In genomic region chr4:89876131-89876530, GRCm38 (mm10) we compare ENCODE assay signal across 8 mouse cellular contexts.
DNase-seq lines count a peak whose midpoint lies in the region; ATAC-seq and TF ChIP-seq lines count a peak whose summit lies in the region.
"Not testable (repeated sequence)": the region's sequence is repeated elsewhere in the genome, so short reads cannot be mapped to it uniquely, and the experiment has no call there.

No protein-coding gene starts in this region.

- not testable (repeated sequence) for TF ChIP-seq POLR2A in olfactory bulb, adult 2 months (IDR thresholded peaks at IDR 0.05; ENCODE audit: insufficient read depth, low read depth, low read length)

- not testable (repeated sequence) for H3K27me3 ChIP-seq in embryonic facial prominence, embryonic 10.5 days (replicated peaks; ENCODE audit: low read depth, poor library complexity, severe bottlenecking); forebrain, embryonic 14.5 days (replicated peaks; ENCODE audit: control insufficient read depth, insufficient read depth, low read length); heart, embryonic 15.5 days; hindbrain, postnatal 0 days (ENCODE audit: insufficient read depth, low read length); limb, embryonic 10.5 days (ENCODE audit: low read depth, poor library complexity, severe bottlenecking); liver, embryonic 15.5 days; midbrain, embryonic 13.5 days

- not testable (repeated sequence) for H3K9me3 ChIP-seq in embryonic facial prominence, embryonic 10.5 days; forebrain, embryonic 14.5 days (replicated peaks; ENCODE audit: control insufficient read depth, low read length); heart, embryonic 15.5 days (replicated peaks); hindbrain, postnatal 0 days (ENCODE audit: low read length); limb, embryonic 10.5 days (replicated peaks); liver, embryonic 15.5 days (replicated peaks); midbrain, embryonic 13.5 days

- ATAC-seq in forebrain, embryonic 14.5 days = peak; percentile 65; the same call in 1 of the 2 replicates
- not testable (repeated sequence) for ATAC-seq in heart, embryonic 15.5 days (replicated peaks; ENCODE audit: insufficient number of reproducible peaks, insufficient read depth, low FRiP score, low read depth); hindbrain, postnatal 0 days; liver, embryonic 15.5 days (ENCODE audit: insufficient read depth)
- 0 out of 2 replicates have a peak, but pooled peaks have one; percentile 60 for ATAC-seq in midbrain, embryonic 13.5 days

- peak overlapping the region; percentile 47 for H3K4me2 ChIP-seq in forebrain, embryonic 14.5 days (ENCODE audit: low read length)
- H3K4me2 ChIP-seq in heart, embryonic 15.5 days = peak overlapping the region; percentile 63
- H3K4me2 ChIP-seq in hindbrain, postnatal 0 days (ENCODE audit: low read depth, low read length) = peak overlapping the region; percentile 48
- H3K4me2 ChIP-seq in liver, embryonic 15.5 days = peak overlapping the region; percentile 33
- peak overlapping the region; percentile 55 for H3K4me2 ChIP-seq in midbrain, embryonic 13.5 days (replicated peaks)

- peak overlapping the region; percentile 53 for H3K4me3 ChIP-seq in embryonic facial prominence, embryonic 10.5 days
- H3K4me3 ChIP-seq in forebrain, embryonic 14.5 days (ENCODE audit: low read depth, low read length) = peak overlapping the region; percentile 26
- H3K4me3 ChIP-seq in heart, embryonic 15.5 days = peak overlapping the region; percentile 45
- H3K4me3 ChIP-seq in hindbrain, postnatal 0 days (ENCODE audit: low read length) = peak overlapping the region; percentile 32
- peak overlapping the region; percentile 45 for H3K4me3 ChIP-seq in limb, embryonic 10.5 days
- H3K4me3 ChIP-seq in liver, embryonic 15.5 days (replicated peaks) = not testable (repeated sequence)
- H3K4me3 ChIP-seq in midbrain, embryonic 13.5 days (replicated peaks) = peak overlapping the region; percentile 35
- peak overlapping the region; percentile 32; the same call in 1 of the 2 replicates for H3K4me3 ChIP-seq in olfactory bulb, adult 2 months (ENCODE audit: insufficient read depth, low read depth, low read length)

- peak overlapping the region; percentile 63 for H3K27ac ChIP-seq in embryonic facial prominence, embryonic 10.5 days (replicated peaks)
- not testable (repeated sequence) for H3K27ac ChIP-seq in forebrain, embryonic 14.5 days (ENCODE audit: low read depth, low read length); heart, embryonic 15.5 days; hindbrain, postnatal 0 days; liver, embryonic 15.5 days (replicated peaks); midbrain, embryonic 13.5 days; olfactory bulb, adult 2 months (ENCODE audit: insufficient read depth, low read depth, low read length)
- peak overlapping the region; percentile 64; the same call in 1 of the 2 replicates for H3K27ac ChIP-seq in limb, embryonic 10.5 days

- H3K9ac ChIP-seq in forebrain, embryonic 14.5 days (ENCODE audit: low read length) = peak overlapping the region; percentile 43; the same call in 1 of the 2 replicates
- H3K9ac ChIP-seq in heart, embryonic 15.5 days; hindbrain, postnatal 0 days (replicated peaks; ENCODE audit: low read length); liver, embryonic 15.5 days; midbrain, embryonic 13.5 days (replicated peaks): not testable (repeated sequence)

- WGBS in embryonic facial prominence, embryonic 10.5 days = 15% methylated on average over 9 of the region's 14 CpGs
- 41% methylated on average over 7 of the region's 14 CpGs for WGBS in forebrain, embryonic 14.5 days
- WGBS in heart, embryonic 15.5 days = 12% methylated on average over 7 of the region's 14 CpGs
- 30% methylated on average over 7 of the region's 14 CpGs for WGBS in hindbrain, postnatal 0 days
- 23% methylated on average over 10 of the region's 14 CpGs for WGBS in limb, embryonic 10.5 days
- WGBS in liver, embryonic 15.5 days (ENCODE audit: insufficient replicate concordance) = 5% methylated on average over 7 of the region's 14 CpGs
- 19% methylated on average over 9 of the region's 14 CpGs for WGBS in midbrain, embryonic 13.5 days
- WGBS in olfactory bulb, adult 2 months = 33% methylated on average over 8 of the region's 14 CpGs

- not testable (repeated sequence) for TF ChIP-seq CTCF in hindbrain, postnatal 0 days (IDR thresholded peaks at IDR 0.05; ENCODE audit: low read depth); olfactory bulb, adult 2 months (IDR thresholded peaks at IDR 0.05; ENCODE audit: insufficient read depth, low read depth, low read length)

- H3K4me1 ChIP-seq in embryonic facial prominence, embryonic 10.5 days; forebrain, embryonic 14.5 days (ENCODE audit: control insufficient read depth, insufficient read depth, low read length); heart, embryonic 15.5 days (replicated peaks); hindbrain, postnatal 0 days (ENCODE audit: insufficient read depth, low read length); limb, embryonic 10.5 days; liver, embryonic 15.5 days (replicated peaks); midbrain, embryonic 13.5 days (replicated peaks); olfactory bulb, adult 2 months (ENCODE audit: control insufficient read depth, insufficient read depth, low read length): not testable (repeated sequence)

- DNase-seq in embryonic facial prominence, embryonic 10.5 days (ENCODE audit: low spot score); forebrain, embryonic 14.5 days (ENCODE audit: low spot score); hindbrain, postnatal 0 days (ENCODE audit: low spot score); limb, embryonic 10.5 days (ENCODE audit: low spot score): not testable (repeated sequence)

- H3K36me3 ChIP-seq in embryonic facial prominence, embryonic 10.5 days (replicated peaks); forebrain, embryonic 14.5 days (ENCODE audit: control insufficient read depth, insufficient read depth, low read length); heart, embryonic 15.5 days; hindbrain, postnatal 0 days (ENCODE audit: insufficient read depth, low read length); limb, embryonic 10.5 days; liver, embryonic 15.5 days (replicated peaks); midbrain, embryonic 13.5 days: not testable (repeated sequence)
